Mouse (Mus musculus): ENCODE data around the gene Xdh. TPM values are rescaled to one million over a fixed set of nuclear protein-coding genes. Genes with fewer than 3 reads are reported as not detected.

Xdh gene
- total and polyA plus RNA-seq, 3 experiments, result 0.17 TPM; not detected in 2

DNA sequence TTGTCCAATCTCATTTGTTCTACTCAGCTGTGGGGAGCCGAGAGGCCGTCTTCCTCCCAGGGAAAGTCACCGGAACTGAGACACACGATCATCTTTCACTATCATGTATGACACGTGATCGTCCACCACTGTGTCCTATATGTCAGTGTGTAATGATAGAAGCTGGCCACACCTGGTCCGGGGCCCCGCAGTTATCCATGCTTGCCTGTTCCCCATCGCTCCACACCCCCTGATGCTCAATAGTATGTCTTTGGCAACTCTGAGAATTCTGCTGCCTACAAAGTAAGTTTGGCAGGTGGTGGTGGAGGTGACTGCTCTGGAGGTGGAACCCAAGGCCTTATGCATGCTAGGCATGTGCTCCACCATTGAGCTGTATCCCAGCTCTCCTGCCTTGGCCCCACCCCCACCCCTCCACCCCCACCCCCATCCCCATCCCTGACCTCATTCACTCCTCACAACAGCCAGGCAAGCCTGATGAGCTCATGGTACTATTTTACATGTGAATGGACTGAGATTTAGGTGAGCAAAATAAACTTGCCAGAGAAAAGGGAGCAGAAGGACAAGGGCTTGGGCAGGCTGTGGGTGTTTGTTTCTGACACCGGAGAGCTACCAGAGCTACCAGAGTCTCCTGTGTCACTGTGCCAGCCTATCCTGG lies 70.6 kb downstream of the Xdh start:
- Histone ChIP-seq H3K79me2 (replicated peaks; ENCODE audit: control insufficient read depth, extremely low read depth, insufficient read depth, poor library complexity, severe bottlenecking) (no peaks in the 10 kb centered on the region), H3K4me2 (ENCODE audit: insufficient read depth, low read depth, poor library complexity, severe bottlenecking) (no peak overlapping the region), H3K27ac (ENCODE audit: insufficient read depth, low read depth) (no peak overlapping the region), H3K9ac (ENCODE audit: insufficient read depth, low read depth) (no peak overlapping the region), H3K27me3 (replicated peaks) (no peaks in the 10 kb centered on the region), H3K4me3 (replicated peaks in 1 of 3; ENCODE audit: low read depth in 2 of 3, low read length in 2 of 3, poor library complexity in 1 of 3) (no peak overlapping the region), H3K4me1 (ENCODE audit: control insufficient read depth in 1 of 2, insufficient read depth in 2 of 2) (peaks cover 0 to 8% of the 10 kb centered on the region in 2 experiments; a peak in 1 of 4 replicates), H3K9me3 (replicated peaks; ENCODE audit: low read length) (no peaks in the 10 kb centered on the region), H3K36me3 (replicated peaks in 1 of 2; ENCODE audit: control insufficient read depth in 1 of 2, insufficient read depth in 1 of 2, low read length in 1 of 2) (no peaks in the 10 kb centered on the region)
- in situ Hi-C loops (cut with MboI; ENCODE audit: low pct_ligation_motif_present, low pct_unique_long_range_greater_than_20kb, low sequenced_read_pairs), result loop anchor here (25.0 kb wide), 1 partner anchor 317 kb away; no protein-coding TSS in a partner anchor
- no peak for DNase-seq (ENCODE audit: extremely low read depth)
- TF ChIP-seq MXI1 (IDR thresholded peaks at IDR 0.05; ENCODE audit: low read depth, low read length) (no peak), JUN (IDR thresholded peaks at IDR 0.05; ENCODE audit: insufficient read depth, low read depth, low read length) (no peak), HCFC1 (IDR thresholded peaks at IDR 0.05; ENCODE audit: low read depth, low read length) (no peak)
- dilution Hi-C loops (cut with MboI; ENCODE audit: extremely low pct_ligation_motif_present, extremely low pct_unique_long_range_greater_than_20kb, low sequenced_read_pairs), result no loop called here

DNA sequence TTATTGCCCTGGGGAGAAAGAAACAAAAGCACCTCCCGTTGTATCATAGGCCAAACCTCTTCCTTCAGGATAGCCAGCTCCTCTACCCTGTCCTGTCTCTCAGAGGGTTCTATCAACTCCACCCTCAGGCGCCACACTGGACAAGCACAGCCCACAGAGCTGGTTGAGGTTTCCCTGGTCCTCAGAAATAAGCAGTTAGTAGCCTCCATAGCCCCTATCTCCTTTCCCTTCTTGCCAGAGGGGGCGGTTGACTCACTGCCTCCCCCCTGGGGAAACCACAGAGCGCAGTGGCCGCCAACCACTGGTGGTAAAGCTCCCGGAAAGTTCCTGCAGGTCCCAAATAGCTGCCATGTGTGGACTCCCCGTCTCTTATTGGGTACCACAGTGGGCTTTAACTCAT lies 74.3 kb downstream of the Xdh start:
- in situ Hi-C loops (cut with MboI; ENCODE audit: low pct_ligation_motif_present, low pct_unique_long_range_greater_than_20kb, low sequenced_read_pairs) (loop anchor here (25.0 kb wide), 1 partner anchor 313 kb away; no protein-coding TSS in a partner anchor), dilution Hi-C loops (cut with MboI; ENCODE audit: extremely low pct_ligation_motif_present, extremely low pct_unique_long_range_greater_than_20kb, low sequenced_read_pairs) (no loop called here)
- TF ChIP-seq ETS1 (conservative IDR thresholded peaks at IDR 0.05; ENCODE audit: low read depth, low read length) (no peak), MAX (IDR thresholded peaks at IDR 0.05; ENCODE audit: low read length) (no peak), RCOR1 (conservative IDR thresholded peaks at IDR 0.05; ENCODE audit: low read depth, low read length) (no peak), PAX5 (IDR thresholded peaks at IDR 0.05; ENCODE audit: low read length) (no peak), ELF1 (IDR thresholded peaks at IDR 0.05; ENCODE audit: low read depth, low read length) (no peak), CHD2 (IDR thresholded peaks at IDR 0.05; ENCODE audit: low read length) (no peak), MYC (IDR thresholded peaks at IDR 0.05; ENCODE audit: low read depth, low read length) (no peak), IRF4 (IDR thresholded peaks at IDR 0.05; ENCODE audit: low read depth, low read length) (no peak), ZNF384 (IDR thresholded peaks at IDR 0.05; ENCODE audit: low read depth, low read length) (no peak), USF1 (IDR thresholded peaks at IDR 0.05; ENCODE audit: low read depth, low read length) (no peak)
- no peak for DNase-seq (ENCODE audit: extremely low read depth)
- Histone ChIP-seq H3K9ac (ENCODE audit: insufficient read depth, low read depth) (no peak overlapping the region), H3K4me3 (replicated peaks in 1 of 3; ENCODE audit: low read depth in 2 of 3, low read length in 2 of 3, poor library complexity in 1 of 3) (no peak overlapping the region), H3K27ac (ENCODE audit: insufficient read depth, low read depth) (no peak overlapping the region), H3K36me3 (replicated peaks in 1 of 2; ENCODE audit: control insufficient read depth in 1 of 2, insufficient read depth in 1 of 2, low read length in 1 of 2) (no peaks in the 10 kb centered on the region), H3K4me1 (ENCODE audit: control insufficient read depth in 1 of 2, insufficient read depth in 2 of 2) (peaks cover 5 to 14% of the 10 kb centered on the region in 2 experiments), H3K79me2 (replicated peaks; ENCODE audit: control insufficient read depth, extremely low read depth, insufficient read depth, poor library complexity, severe bottlenecking) (no peaks in the 10 kb centered on the region), H3K27me3 (replicated peaks) (no peaks in the 10 kb centered on the region), H3K9me3 (replicated peaks; ENCODE audit: low read length) (no peaks in the 10 kb centered on the region), H3K4me2 (ENCODE audit: insufficient read depth, low read depth, poor library complexity, severe bottlenecking) (no peak overlapping the region)

DNA sequence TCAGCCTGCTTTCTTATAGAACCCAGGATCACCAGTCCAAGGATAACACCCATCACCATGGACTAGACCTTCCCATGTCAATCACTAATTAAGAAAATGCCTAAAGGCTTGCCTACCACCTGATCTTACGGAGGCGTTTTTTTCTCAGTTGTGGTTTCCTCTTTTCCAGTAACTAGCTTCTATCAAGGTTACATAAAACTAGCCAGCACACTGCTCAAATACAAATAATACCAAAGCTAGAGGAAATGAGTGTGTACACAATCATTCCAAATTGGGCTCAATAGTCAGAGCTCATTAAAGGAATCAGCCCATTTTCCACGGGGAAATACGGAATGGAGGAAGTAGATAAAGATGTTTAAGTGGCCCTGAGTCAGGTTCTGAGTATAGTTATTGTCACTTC lies 74.7 kb downstream of the Xdh start:
- H3K4me3 ChIP-seq (replicated peaks in 1 of 3; ENCODE audit: low read depth in 2 of 3, low read length in 2 of 3, poor library complexity in 1 of 3), result no peak overlapping the region
- no peak overlapping the region for H3K9ac ChIP-seq (ENCODE audit: insufficient read depth, low read depth)
- peaks cover 9 to 18% of the 10 kb centered on the region in 2 experiments for H3K4me1 ChIP-seq (ENCODE audit: control insufficient read depth in 1 of 2, insufficient read depth in 2 of 2)
- no peaks in the 10 kb centered on the region for H3K27me3 ChIP-seq (replicated peaks)
- no peak for DNase-seq (ENCODE audit: extremely low read depth)
- dilution Hi-C loops (cut with MboI; ENCODE audit: extremely low pct_ligation_motif_present, extremely low pct_unique_long_range_greater_than_20kb, low sequenced_read_pairs) (no loop called here), in situ Hi-C loops (cut with MboI; ENCODE audit: low pct_ligation_motif_present, low pct_unique_long_range_greater_than_20kb, low sequenced_read_pairs) (loop anchor here (25.0 kb wide), 1 partner anchor 313 kb away; no protein-coding TSS in a partner anchor)
- no peak overlapping the region for H3K27ac ChIP-seq (ENCODE audit: insufficient read depth, low read depth)
- no peak for TF ChIP-seq SIN3A (IDR thresholded peaks at IDR 0.05; ENCODE audit: low read length)
- no peak for TF ChIP-seq NRF1 (IDR thresholded peaks at IDR 0.05; ENCODE audit: low read depth, low read length)
- no peak for TF ChIP-seq MAZ (IDR thresholded peaks at IDR 0.05; ENCODE audit: low read depth, low read length)
- no peak for TF ChIP-seq POLR2A (IDR thresholded peaks at IDR 0.05; ENCODE audit: low read depth, low read length)
- no peak for TF ChIP-seq PAX5 (IDR thresholded peaks at IDR 0.05; ENCODE audit: low read length)
- TF ChIP-seq KAT2A (IDR thresholded peaks at IDR 0.05; ENCODE audit: insufficient replicate concordance, low read length), result no peak
- H3K79me2 ChIP-seq (replicated peaks; ENCODE audit: control insufficient read depth, extremely low read depth, insufficient read depth, poor library complexity, severe bottlenecking), result no peaks in the 10 kb centered on the region
- no peaks in the 10 kb centered on the region for H3K36me3 ChIP-seq (replicated peaks in 1 of 2; ENCODE audit: control insufficient read depth in 1 of 2, insufficient read depth in 1 of 2, low read length in 1 of 2)
- H3K4me2 ChIP-seq (ENCODE audit: insufficient read depth, low read depth, poor library complexity, severe bottlenecking), result no peak overlapping the region
- no peaks in the 10 kb centered on the region for H3K9me3 ChIP-seq (replicated peaks; ENCODE audit: low read length)
